Mouse (Mus musculus): ENCODE results near the gene Aif1.

Aif1 gene

DNA sequence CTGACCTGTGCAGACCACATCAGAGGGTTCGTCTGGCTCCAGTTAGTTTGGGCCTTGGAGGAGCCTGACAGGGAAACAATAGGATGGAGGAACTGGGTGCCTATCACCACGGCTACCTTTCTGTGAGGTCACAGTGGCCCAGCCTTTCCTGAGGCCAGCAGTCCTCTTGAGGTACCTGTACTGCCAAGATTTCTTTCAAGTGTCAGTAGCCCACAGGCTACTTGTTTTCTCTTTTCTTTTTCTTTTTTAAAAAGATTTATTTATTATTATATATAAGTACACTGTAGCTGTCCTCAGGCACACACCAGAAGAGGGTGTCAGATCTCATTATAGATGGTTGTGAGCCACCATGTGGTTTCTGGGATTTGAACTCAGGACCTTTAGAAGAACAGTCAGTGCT lies at the start of gene Aif1:
TSS of gene Aif1 (minus strand) at position 101 of the 400 bp plus-strand sequence.
- DNase-seq: no peak

- no peak for DNase-seq
Observed at GRCm38 (mm10) chr17:35225456-35225855, 49.6 kb upstream of the Aif1 start.

DNA sequence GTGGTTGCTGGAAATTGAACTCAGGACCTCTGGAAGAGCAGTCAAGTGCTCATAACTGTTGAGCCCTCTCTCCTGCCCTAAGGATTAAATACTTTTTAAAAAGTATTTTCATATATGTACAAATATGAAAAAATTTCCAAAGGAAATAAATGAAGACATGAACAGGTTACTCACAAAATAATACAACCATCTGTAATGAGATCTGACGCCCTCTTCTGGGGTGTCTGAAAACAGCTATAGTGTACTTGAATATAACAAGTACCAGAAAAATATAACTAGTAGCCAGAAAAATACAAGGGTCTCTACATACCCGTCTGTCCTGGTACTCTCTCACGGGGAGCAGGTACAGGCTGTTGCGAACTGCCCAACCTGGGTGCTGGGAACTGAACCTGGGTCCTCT lies 48.8 kb upstream of the Aif1 start:
- no peak for DNase-seq

- DNase-seq: peak in 1 of 2 experiments; percentile 60
Observed at GRCm38 (mm10) chr17:35222299-35222698, 46.4 kb upstream of the Aif1 start.

DNA sequence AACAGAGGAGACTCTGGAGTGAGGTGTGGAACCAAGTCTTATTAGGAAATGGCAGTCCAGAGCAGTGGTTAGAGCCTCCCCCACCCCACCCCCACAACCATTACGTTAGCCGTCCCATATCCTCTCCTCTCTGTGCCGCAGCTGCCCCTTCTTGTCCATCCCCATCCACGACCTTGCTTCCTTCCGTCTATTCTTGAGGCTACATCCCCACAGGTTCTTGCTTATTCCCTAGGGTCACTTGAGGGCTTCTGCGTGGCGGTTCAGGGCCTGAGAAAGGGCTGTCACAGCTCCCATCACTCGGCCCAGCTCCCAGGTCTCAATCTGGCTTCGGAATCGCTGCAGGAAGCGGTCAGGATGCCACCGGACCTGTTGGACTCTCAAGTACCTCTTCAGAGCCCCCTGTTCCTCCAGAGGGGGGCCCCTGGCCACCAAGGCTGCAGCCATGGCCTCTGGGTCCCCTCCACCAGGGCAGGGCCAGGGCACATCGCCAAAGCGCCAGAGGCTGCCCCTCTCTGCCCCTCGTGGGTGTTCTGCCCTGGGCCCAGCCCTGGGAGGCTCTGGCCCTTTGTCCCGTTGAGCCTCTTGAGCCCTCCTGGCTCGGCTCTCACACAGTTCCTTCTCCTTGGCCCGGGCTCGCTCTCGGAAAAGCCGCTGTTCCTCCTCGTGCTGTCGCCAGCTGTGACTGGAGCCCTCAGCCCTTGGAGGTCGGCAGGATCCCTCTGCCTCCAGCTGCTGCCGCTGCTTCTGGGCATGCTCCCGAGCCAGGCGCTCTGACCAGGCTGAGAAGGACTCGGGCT lies 44.5 kb upstream of the Aif1 start, which contains the start of gene Gm16181:
TSS of gene Gm16181 (plus strand) at position 679 of the 797 bp plus-strand sequence.
- peak; percentile 38 to 64 for DNase-seq

GRCm38 (mm10) chr17:35219601-35220041 lies 43.8 kb upstream of the Aif1 start:
- no peak for DNase-seq

GRCm38 (mm10) chr17:35218516-35219193 lies 42.8 kb upstream of the Aif1 start:
- DNase-seq: peak; percentile 49 to 76

DNA sequence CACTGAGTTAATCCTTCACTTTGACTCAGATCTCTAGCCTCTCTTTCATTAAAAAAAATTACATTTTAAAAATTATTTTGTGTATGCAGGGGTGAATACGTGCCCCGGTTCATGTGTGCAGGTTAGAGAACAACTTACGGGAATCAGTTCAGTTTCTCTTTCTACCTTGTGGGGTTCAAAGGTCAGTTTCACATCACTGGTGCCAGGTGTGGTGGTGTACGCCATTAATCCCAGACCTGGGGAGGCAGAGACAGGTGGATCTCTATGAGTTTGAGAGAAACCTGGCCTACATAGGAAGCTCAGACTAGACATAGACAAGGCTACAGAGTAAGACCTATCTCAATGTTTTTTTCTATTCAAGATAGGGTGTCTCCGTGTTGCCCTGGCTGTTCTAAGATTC lies 37.2 kb upstream of the Aif1 start:
- no peak for DNase-seq

- no peak for DNase-seq
Observed at GRCm38 (mm10) chr17:35210593-35210992, 34.7 kb upstream of the Aif1 start.

DNA sequence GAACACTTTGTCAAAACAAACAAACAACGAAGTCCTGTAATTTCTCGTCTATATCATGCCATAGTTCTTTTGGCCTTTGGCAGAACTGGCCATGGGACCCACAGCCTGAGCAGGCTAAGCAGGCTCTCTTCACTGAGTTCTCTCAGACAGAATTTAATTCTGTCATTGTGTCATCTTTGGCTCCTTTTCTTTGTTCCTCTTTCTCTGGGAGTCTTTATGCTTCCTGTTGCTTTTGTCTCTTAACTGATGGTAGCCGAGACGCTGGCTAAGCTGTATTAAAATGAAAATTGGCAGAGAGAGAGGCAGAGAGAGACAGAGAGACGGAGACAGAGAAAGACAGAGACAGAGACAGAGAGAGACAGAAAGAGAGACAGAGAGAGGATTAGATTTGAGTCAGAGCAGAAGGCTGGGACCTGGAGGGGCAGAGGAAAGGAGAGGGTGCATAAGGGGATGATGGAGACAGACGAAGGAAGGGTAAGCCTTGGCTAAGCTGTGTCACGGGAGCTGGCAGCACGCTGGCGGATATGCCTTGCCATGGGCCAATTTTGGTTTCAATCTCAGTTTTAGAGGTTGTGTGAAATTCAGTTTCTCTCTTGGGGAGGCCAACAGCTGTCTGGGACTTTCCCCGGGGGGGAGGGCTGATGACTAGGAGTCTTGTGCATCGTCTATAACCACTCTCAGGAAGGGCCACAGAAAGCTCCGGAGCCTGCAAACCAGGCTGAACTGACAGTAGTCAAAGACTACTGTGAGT lies 34.1 kb upstream of the Aif1 start:
- no peak for DNase-seq

GRCm38 (mm10) chr17:35205380-35205769 lies 29.5 kb upstream of the Aif1 start:
- DNase-seq: no peak

DNA sequence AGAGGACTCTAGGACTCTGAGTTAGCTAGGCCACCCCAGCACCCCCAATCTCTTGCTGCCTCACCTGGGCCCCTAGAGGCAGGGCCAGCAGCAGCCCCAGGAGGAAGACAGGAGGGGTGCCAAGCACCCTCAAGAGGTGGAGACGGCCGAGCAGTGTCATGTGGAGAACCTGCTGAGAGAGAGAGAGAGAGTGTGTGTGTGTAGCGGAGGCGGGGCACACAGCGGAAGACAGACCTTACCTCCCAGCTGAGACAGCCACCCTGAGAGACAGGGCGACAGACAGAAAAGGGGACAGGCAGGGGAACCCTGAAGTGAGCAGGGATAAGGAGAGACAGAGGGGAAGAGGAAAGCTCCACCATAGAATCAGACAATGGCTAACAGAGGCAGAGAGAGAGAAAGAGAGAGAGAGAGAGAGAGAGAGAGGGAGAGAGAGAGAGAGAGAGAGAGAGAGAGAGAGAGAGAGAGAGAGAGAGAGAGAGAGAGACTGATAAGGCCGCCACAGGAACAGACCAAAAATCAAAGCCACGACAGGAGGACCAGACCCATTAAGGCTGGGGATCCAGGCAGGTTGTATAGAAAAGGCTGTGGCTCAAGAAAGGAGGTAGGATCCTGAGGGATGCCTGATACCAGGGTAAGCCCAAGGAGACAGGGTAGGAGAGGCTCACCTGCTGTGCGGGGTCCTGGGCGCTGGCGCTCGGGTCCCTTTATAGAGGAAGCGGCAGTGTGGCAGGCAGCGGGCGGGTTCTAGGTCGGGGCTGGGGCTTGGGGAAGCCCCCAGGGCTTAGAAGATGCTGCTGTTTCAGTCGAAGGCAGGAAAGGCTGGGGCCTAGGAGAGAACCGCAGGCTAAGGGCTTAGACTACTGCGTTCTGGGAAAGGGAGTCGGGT lies 28.9 kb upstream of the Aif1 start, which contains the start of gene Lta:
TSS of gene Lta (minus strand) at position 858 of the 886 bp plus-strand sequence.
- DNase-seq: no peak

GRCm38 (mm10) chr17:35202442-35202841 lies 26.6 kb upstream of the Aif1 start:
- DNase-seq: no peak

DNA sequence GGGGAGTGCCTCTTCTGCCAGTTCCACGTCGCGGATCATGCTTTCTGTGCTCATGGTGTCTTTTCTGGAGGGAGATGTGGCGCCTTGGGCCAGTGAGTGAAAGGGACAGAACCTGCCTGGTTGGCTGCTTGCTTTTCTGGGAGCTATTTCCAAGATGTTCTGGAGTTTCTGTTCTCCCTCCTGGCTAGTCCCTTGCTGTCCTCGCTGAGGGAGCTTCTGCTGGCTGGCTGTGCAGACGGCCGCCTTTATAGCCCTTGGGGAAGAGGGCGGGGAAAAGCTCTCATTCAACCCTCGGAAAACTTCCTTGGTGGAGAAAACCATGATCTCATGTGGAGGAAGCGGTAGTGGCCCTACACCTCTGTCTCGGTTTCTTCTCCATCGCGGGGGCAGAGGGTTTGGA lies 25.9 kb upstream of the Aif1 start, which contains the start of gene Tnf:
TSS of gene Tnf (minus strand) at position 221 of the 400 bp plus-strand sequence.
- peak in 1 of 2 experiments; percentile 42 for DNase-seq

DNA sequence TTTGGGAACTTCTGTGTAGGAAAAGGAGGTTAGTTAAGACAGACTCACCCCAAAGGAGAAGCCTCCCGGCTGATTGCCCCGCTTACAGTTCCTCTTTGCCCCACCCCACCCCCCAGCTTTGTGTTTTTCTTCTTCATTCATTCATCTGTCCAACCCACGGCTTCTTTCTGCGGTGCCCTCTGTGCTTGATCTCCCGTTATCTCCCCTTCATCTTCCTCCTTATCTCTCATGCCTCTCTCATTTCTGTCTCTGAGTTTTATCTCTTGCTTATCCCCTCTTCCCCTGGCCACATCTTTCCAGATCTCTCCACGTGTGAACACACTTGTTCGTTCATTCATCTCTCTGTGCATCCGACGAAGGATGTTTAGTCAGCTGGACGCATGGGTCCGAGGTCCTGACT lies 25.3 kb upstream of the Aif1 start:
- no peak for DNase-seq

GRCm38 (mm10) chr17:35200398-35200797 lies 24.5 kb upstream of the Aif1 start:
- DNase-seq: no peak

DNA sequence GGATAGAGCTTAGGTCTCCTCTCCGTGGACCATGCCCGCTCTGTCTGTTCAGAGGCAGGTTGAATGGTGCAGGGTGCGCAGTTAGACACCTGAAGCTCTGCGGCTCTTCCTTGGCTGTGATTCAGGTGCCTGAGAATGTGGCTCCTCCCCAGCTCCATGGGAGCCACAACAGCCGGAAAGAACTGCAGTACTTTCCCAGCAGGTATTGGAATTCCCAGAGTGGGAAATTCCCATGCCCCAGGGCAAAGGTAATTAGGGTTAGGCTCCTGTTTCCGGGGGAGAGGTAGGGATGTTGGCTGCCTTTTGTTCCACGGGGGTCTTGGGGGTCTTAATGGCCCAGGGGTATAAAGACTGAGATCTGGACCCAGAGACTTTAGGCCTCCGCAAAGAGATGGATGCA lies 23.1 kb upstream of the Aif1 start:
- no peak for DNase-seq

- no peak for DNase-seq
Observed at GRCm38 (mm10) chr17:35198029-35198428, 22.2 kb upstream of the Aif1 start.

DNA sequence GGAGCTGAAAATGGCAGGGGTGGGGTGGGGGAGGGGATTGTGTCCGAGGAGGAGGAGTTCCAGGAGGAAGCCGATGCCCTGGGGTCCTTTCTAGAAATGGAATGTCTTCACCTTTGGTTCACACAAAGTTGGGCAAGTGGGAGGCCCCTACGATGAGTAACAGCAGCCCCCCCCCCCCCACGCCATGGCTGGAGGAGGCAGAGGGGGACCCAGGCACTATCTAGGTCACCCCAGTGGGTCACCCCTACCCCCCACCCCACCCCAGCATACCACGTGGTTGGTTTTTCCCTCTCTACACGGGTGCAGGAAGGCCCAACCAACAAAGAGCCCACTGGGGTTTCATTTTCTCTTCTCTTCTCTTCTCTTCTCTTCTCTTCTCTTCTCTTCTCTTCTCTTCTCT lies 21.3 kb upstream of the Aif1 start:
- no peak for DNase-seq

DNA sequence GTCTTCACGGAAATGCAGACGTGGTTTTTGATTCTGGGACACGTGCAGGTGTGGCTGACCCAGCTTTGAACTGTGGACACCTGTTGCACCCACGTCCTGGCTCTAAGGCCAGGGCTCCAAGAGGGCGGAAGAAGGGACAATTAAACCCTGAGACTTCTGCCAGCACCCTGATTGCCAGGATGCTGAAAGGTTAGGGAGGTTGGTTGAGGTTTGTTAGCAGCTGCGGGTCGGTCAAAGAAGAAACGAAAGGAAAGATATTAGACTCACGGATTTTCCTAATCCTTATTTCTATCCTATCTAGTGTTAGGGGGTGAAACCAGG lies 20.4 kb upstream of the Aif1 start:
- no peak for DNase-seq

GRCm38 (mm10) chr17:35195631-35196320 lies 19.9 kb upstream of the Aif1 start:
- peak; percentile 81 to 84 for DNase-seq

All from kidney, postnatal 25 days (tissue).